Comparison of ENCODE assay signal across 23 mouse cellular contexts in the genomic region with DNA sequence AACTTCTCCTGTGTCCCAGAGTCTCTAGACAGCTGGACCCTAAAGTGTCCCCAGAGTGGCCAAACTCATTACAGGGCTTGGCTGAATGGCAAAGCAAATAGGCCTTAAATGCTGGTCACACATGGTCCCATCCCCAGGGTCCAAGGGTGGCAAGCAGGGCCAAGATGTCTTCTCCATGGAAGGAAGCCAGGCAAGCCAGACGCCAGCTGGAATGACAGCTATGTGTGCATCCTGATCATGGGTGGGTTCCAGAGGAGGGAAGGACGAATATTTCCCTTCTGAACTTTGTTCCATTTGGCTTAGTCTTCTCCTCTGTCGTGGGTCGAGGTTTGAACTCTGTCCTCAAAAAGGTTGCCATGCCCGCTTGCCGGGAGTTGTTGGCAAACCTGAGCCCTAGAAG. TPM values are rescaled to one million over a fixed set of nuclear protein-coding genes. Genes with fewer than 3 reads are reported as not detected.
A peak's percentile ranks its signal among the peaks of the same experiment; 100 is the strongest.
DNase-seq lines count a peak whose midpoint lies in the region; ATAC-seq and TF ChIP-seq lines count a peak whose summit lies in the region.
"Had no signal": no experiment of that assay in that cellular context is flagged by ENCODE, and none has a peak within 500 bp of the region (broad histone marks: within the 10 kb centered on the region; RNA-seq: fewer than 3 reads in every experiment).

No protein-coding gene starts in this region.

- ATAC-seq in intestine, embryonic 16.5 days, result peak; percentile 7; the same call in 1 of the 2 replicates
- ATAC-seq in intestine, postnatal 0 days, result no peak
- peak; percentile 29; the same call in 1 of the 2 replicates for ATAC-seq in lung, postnatal 0 days
- no peak for ATAC-seq in stomach, embryonic 16.5 days (ENCODE audit: insufficient read depth, low FRiP score)
- ATAC-seq: forebrain, embryonic 16.5 days; inflammation-experienced regulatory T-cells, adult 6 months; midbrain, embryonic 13.5 days had no signal

- no peaks in the 10 kb centered on the region for H3K36me3 ChIP-seq in intestine, embryonic 16.5 days (ENCODE audit: control insufficient read depth, insufficient read depth, low read length)
- no peaks in the 10 kb centered on the region for H3K36me3 ChIP-seq in intestine, postnatal 0 days (ENCODE audit: control insufficient read depth, insufficient read depth)
- no peaks in the 10 kb centered on the region for H3K36me3 ChIP-seq in lung, postnatal 0 days (ENCODE audit: insufficient read depth, low read length)
- H3K36me3 ChIP-seq in stomach, embryonic 16.5 days (ENCODE audit: control insufficient read depth, insufficient read depth, low read length), result no peaks in the 10 kb centered on the region
- H3K36me3 ChIP-seq: embryonic facial prominence, embryonic 15.5 days; hindbrain, embryonic 12.5 days; limb, embryonic 10.5 days; midbrain, embryonic 13.5 days had no signal

- 59% methylated on average over 6 of the region's 6 CpGs for WGBS in intestine, embryonic 16.5 days
- WGBS in intestine, postnatal 0 days, result 53% methylated on average over 6 of the region's 6 CpGs
- 43% methylated on average over 6 of the region's 6 CpGs for WGBS in lung, postnatal 0 days
- 48% methylated on average over 6 of the region's 6 CpGs for WGBS in lung, adult 2 months
- 49% methylated on average over 6 of the region's 6 CpGs for WGBS in stomach, embryonic 16.5 days

- H3K9me3 ChIP-seq in intestine, embryonic 16.5 days (ENCODE audit: control insufficient read depth, low read length), result no peaks in the 10 kb centered on the region
- H3K9me3 ChIP-seq in intestine, postnatal 0 days (ENCODE audit: control insufficient read depth), result no peaks in the 10 kb centered on the region
- H3K9me3 ChIP-seq in lung, postnatal 0 days (ENCODE audit: low read length), result no peaks in the 10 kb centered on the region
- no peaks in the 10 kb centered on the region for H3K9me3 ChIP-seq in stomach, embryonic 16.5 days (replicated peaks; ENCODE audit: control insufficient read depth, low read length)
- H3K9me3 ChIP-seq: embryonic facial prominence, embryonic 15.5 days; hindbrain, embryonic 12.5 days; limb, embryonic 10.5 days; midbrain, embryonic 13.5 days had no signal

- H3K4me3 ChIP-seq in intestine, embryonic 16.5 days (ENCODE audit: low read length), result no peak overlapping the region
- H3K4me3 ChIP-seq in intestine, postnatal 0 days (ENCODE audit: low read depth, low read length), result no peak overlapping the region
- no peak overlapping the region for H3K4me3 ChIP-seq in lung, postnatal 0 days (ENCODE audit: low read depth, low read length)
- H3K4me3 ChIP-seq in lung, adult 2 months (replicated peaks; ENCODE audit: extremely low read depth, low read depth, low read length), result no peak overlapping the region
- H3K4me3 ChIP-seq in stomach, embryonic 16.5 days (replicated peaks; ENCODE audit: low read length), result no peak overlapping the region
- H3K4me3 ChIP-seq: embryonic facial prominence, embryonic 15.5 days; hindbrain, embryonic 12.5 days; layer of hippocampus, adult 2 months; limb, embryonic 10.5 days; midbrain, embryonic 13.5 days; myocyte had no signal

- DNase-seq in adrenal gland, adult (ENCODE audit: inconsistent age in 2 of 2, low spot score in 1 of 2), result peak; percentile 14 to 43
- DNase-seq in adrenal gland, adult 2 months, result no peak
- no peak for DNase-seq in lung, postnatal 0 days (ENCODE audit: low spot score)
- no peak for DNase-seq in lung, adult 2 months
- no peak for DNase-seq in gastrocnemius, postnatal 10 days
- DNase-seq: cerebellum, adult 9-11 months; heart, postnatal 10 days; lung, embryonic 14.5 days; thymus, postnatal 4 days had no signal

- H3K9ac ChIP-seq in intestine, embryonic 16.5 days (ENCODE audit: low read depth, low read length), result no peak overlapping the region
- H3K9ac ChIP-seq in intestine, postnatal 0 days (ENCODE audit: low read depth, low read length), result no peak overlapping the region
- H3K9ac ChIP-seq in lung, postnatal 0 days (replicated peaks; ENCODE audit: low read depth), result no peak overlapping the region
- H3K9ac ChIP-seq in stomach, embryonic 16.5 days (ENCODE audit: low read length), result no peak overlapping the region
- H3K9ac ChIP-seq: embryonic facial prominence, embryonic 15.5 days; hindbrain, embryonic 12.5 days; lung, embryonic 14.5 days; midbrain, embryonic 13.5 days had no signal

- no peak overlapping the region for H3K4me2 ChIP-seq in intestine, embryonic 16.5 days (ENCODE audit: low read depth, low read length)
- no peak overlapping the region for H3K4me2 ChIP-seq in intestine, postnatal 0 days (replicated peaks; ENCODE audit: low read depth)
- no peak overlapping the region for H3K4me2 ChIP-seq in lung, postnatal 0 days (replicated peaks; ENCODE audit: low read depth, low read length)
- no peak overlapping the region for H3K4me2 ChIP-seq in stomach, embryonic 16.5 days (ENCODE audit: low read depth, low read length)
- H3K4me2 ChIP-seq: embryonic facial prominence, embryonic 15.5 days; heart, embryonic 11.5 days; hindbrain, embryonic 12.5 days; liver, embryonic 11.5 days; lung, embryonic 14.5 days; midbrain, embryonic 13.5 days had no signal

- H3K27me3 ChIP-seq in intestine, embryonic 16.5 days (replicated peaks; ENCODE audit: control insufficient read depth, insufficient read depth, low read length), result no peaks in the 10 kb centered on the region
- no peaks in the 10 kb centered on the region for H3K27me3 ChIP-seq in intestine, postnatal 0 days (replicated peaks; ENCODE audit: control insufficient read depth, insufficient read depth, low read length)
- H3K27me3 ChIP-seq in lung, postnatal 0 days (replicated peaks; ENCODE audit: insufficient read depth, low read length), result no peaks in the 10 kb centered on the region
- no peaks in the 10 kb centered on the region for H3K27me3 ChIP-seq in stomach, embryonic 16.5 days (ENCODE audit: control insufficient read depth, insufficient read depth, low read length)
- H3K27me3 ChIP-seq: embryonic facial prominence, embryonic 15.5 days; hindbrain, embryonic 12.5 days; midbrain, embryonic 13.5 days had no signal

- no peak overlapping the region for H3K27ac ChIP-seq in intestine, embryonic 16.5 days (ENCODE audit: low read length)
- no peak overlapping the region for H3K27ac ChIP-seq in intestine, postnatal 0 days (ENCODE audit: low read depth, low read length)
- H3K27ac ChIP-seq in lung, postnatal 0 days (ENCODE audit: low read length), result no peak overlapping the region
- H3K27ac ChIP-seq in stomach, embryonic 16.5 days (ENCODE audit: low read length), result peak overlapping the region; percentile 44; the same call in 1 of the 2 replicates
- H3K27ac ChIP-seq: embryonic facial prominence, embryonic 15.5 days; hindbrain, embryonic 12.5 days; layer of hippocampus, adult 2 months; limb, embryonic 10.5 days; midbrain, embryonic 13.5 days had no signal

- no peak for TF ChIP-seq EP300 in lung, postnatal 0 days (IDR thresholded peaks at IDR 0.05)

- no peaks in the 10 kb centered on the region for H3K4me1 ChIP-seq in intestine, embryonic 16.5 days (ENCODE audit: control insufficient read depth, insufficient read depth, low read length)
- no peaks in the 10 kb centered on the region for H3K4me1 ChIP-seq in intestine, postnatal 0 days (replicated peaks; ENCODE audit: control insufficient read depth, insufficient read depth, low read length)
- H3K4me1 ChIP-seq in lung, postnatal 0 days (ENCODE audit: insufficient read depth, low read depth, low read length), result no peaks in the 10 kb centered on the region; the same call in 1 of the 2 replicates
- H3K4me1 ChIP-seq in lung, adult 2 months (ENCODE audit: control insufficient read depth, insufficient read depth, low read length), result no peaks in the 10 kb centered on the region
- H3K4me1 ChIP-seq in stomach, embryonic 16.5 days (ENCODE audit: control insufficient read depth, insufficient read depth, low read length), result peaks cover 8% of the 10 kb centered on the region; the same call in 1 of the 2 replicates
- H3K4me1 ChIP-seq: hindbrain, embryonic 12.5 days; midbrain, embryonic 13.5 days had no signal

- no peak for TF ChIP-seq POLR2A in lung, adult 2 months (IDR thresholded peaks at IDR 0.05; ENCODE audit: borderline replicate concordance, extremely low read depth, low read depth, low read length)

- TF ChIP-seq CTCF in intestine, postnatal 0 days (IDR thresholded peaks at IDR 0.05; ENCODE audit: low read depth), result no peak
- no peak for TF ChIP-seq CTCF in lung, postnatal 0 days (IDR thresholded peaks at IDR 0.05)
- TF ChIP-seq CTCF in lung, adult 2 months (IDR thresholded peaks at IDR 0.05; ENCODE audit: insufficient read depth, low read length), result no peak

RNA-seq across cellular contexts. Expression of a gene that starts 19.3 kb away (rescaled TPM):
- total RNA-seq in adrenal gland, adult 2 months (2021), result not detected
- polyA plus RNA-seq in adrenal gland, adult 2 months (2012; rRNA removed), result not detected in 2 replicates
- polyA plus RNA-seq in intestine, embryonic 16.5 days (2015; fragmentation: Nextera tagmentation; extraction: Ambion mirVana), result not detected in 2 replicates
- not detected in 2 replicates for polyA plus RNA-seq in intestine, postnatal 0 days (2015; fragmentation: Nextera tagmentation; extraction: Ambion mirVana)
- 21.7 and 23.9 TPM in 2 replicates for polyA plus RNA-seq in lung, postnatal 0 days (2015; fragmentation: Nextera tagmentation; extraction: Ambion mirVana)
- polyA plus RNA-seq in lung, adult 2 months (2012; rRNA removed), result 24.4 and 25.3 TPM in 2 replicates
- not detected in 2 replicates for polyA plus RNA-seq in stomach, embryonic 16.5 days (2015; fragmentation: Nextera tagmentation; extraction: Ambion mirVana)
- total RNA-seq in gastrocnemius, postnatal 10 days (2021), result not detected
- total RNA-seq: heart, postnatal 10 days; megakaryocyte, adult 5-6 weeks had no signal
- polyA plus RNA-seq: heart, embryonic 11.5 days; inflammation-experienced regulatory T-cells, adult 6 months; limb, embryonic 10.5 days; liver, embryonic 11.5 days; lung, embryonic 14.5 days; myocyte had no signal

RNA-seq across cellular contexts. Expression of a gene that starts 23.4 kb away (rescaled TPM):
- total RNA-seq in adrenal gland, adult 2 months (2021), result under 1 TPM; 0.06 to 0.10 TPM
- polyA plus RNA-seq in adrenal gland, adult 2 months (2012; rRNA removed), result 0.42 and 0.43 TPM in 2 replicates
- 0.53 and 0.60 TPM in 2 replicates for polyA plus RNA-seq in intestine, embryonic 16.5 days (2015; fragmentation: Nextera tagmentation; extraction: Ambion mirVana)
- 0.05 and 0.09 TPM in 2 replicates for polyA plus RNA-seq in intestine, postnatal 0 days (2015; fragmentation: Nextera tagmentation; extraction: Ambion mirVana)
- 0.10 and 0.12 TPM in 2 replicates for polyA plus RNA-seq in lung, postnatal 0 days (2015; fragmentation: Nextera tagmentation; extraction: Ambion mirVana)
- polyA plus RNA-seq in lung, adult 2 months (2012; rRNA removed), result 0.26 TPM in 2 replicates
- 0.30 and 0.46 TPM in 2 replicates for polyA plus RNA-seq in stomach, embryonic 16.5 days (2015; fragmentation: Nextera tagmentation; extraction: Ambion mirVana)
- total RNA-seq in gastrocnemius, postnatal 10 days (2021), result under 1 TPM; 0.35 to 0.36 TPM
- polyA plus RNA-seq: inflammation-experienced regulatory T-cells, adult 6 months; myocyte had no signal

Comparison
In these comparisons a context has a peak if more than half of its experiments do, and no peak if none do; other contexts are left out.
1. DNase-seq: peak in adrenal gland, adult (2 of 2); none in adrenal gland, adult 2 months (single experiment), lung, postnatal 0 days (single experiment), lung, adult 2 months (single experiment) and gastrocnemius, postnatal 10 days (single experiment).
2. ATAC-seq: peak in intestine, embryonic 16.5 days (single experiment) and lung, postnatal 0 days (single experiment); none in intestine, postnatal 0 days (single experiment) and stomach, embryonic 16.5 days (single experiment).
3. RNA of a gene that starts 19.3 kb away (polyA plus RNA-seq): 24.4 to 25.3 TPM in lung, adult 2 months and 21.7 to 23.9 TPM in lung, postnatal 0 days; not detected in adrenal gland, adult 2 months, not detected in intestine, embryonic 16.5 days, not detected in intestine, postnatal 0 days and not detected in stomach, embryonic 16.5 days; every median in the first group is over 10 times any median in the second.